In genomic region chr7:27356248-27356647, GRCm38 (mm10) we compare ENCODE assay signal across 8 mouse cellular contexts. TPM values are rescaled to one million over a fixed set of nuclear protein-coding genes. Genes with fewer than 3 reads are reported as not detected.
DNase-seq lines count a peak whose midpoint lies in the region; ATAC-seq and TF ChIP-seq lines count a peak whose summit lies in the region.

No protein-coding gene starts in this region.

- peak; percentile 63 to 77 for DNase-seq in adrenal gland, adult (ENCODE audit: inconsistent age in 2 of 2, low spot score in 1 of 2)
- DNase-seq in adrenal gland, postnatal 4 days (ENCODE audit: low spot score in 2 of 2) = no peak
- DNase-seq in G1E (ENCODE audit: low spot score) = no peak
- DNase-seq in forebrain, embryonic 11.5 days (ENCODE audit: low spot score) = no peak
- DNase-seq in liver, adult 2 months (ENCODE audit: extremely low read depth, low read depth, low spot score) = no peak
- no peak for DNase-seq in frontal cortex, adult 2 months (ENCODE audit: extremely low spot score in 1 of 2, low spot score in 1 of 2)

- peak overlapping the region; percentile 9; the same call in 1 of the 2 replicates for H3K9ac ChIP-seq in forebrain, embryonic 11.5 days (ENCODE audit: low read length)
- H3K9ac ChIP-seq in hindbrain, embryonic 16.5 days (ENCODE audit: low read depth, low read length) = no peak overlapping the region; the same call in 1 of the 2 replicates
- H3K9ac ChIP-seq in liver, adult 2 months (ENCODE audit: low read depth, low read length) = peak overlapping the region; percentile 42
- H3K9ac ChIP-seq in neural tube, embryonic 12.5 days = no peak overlapping the region

- peaks cover 26% of the 10 kb centered on the region for H3K36me3 ChIP-seq in G1E (replicated peaks)
- no peaks in the 10 kb centered on the region; the same call in 1 of the 2 replicates for H3K36me3 ChIP-seq in forebrain, embryonic 11.5 days (ENCODE audit: control insufficient read depth, insufficient read depth, low read length)
- 0 out of 2 replicates have a peak, but pooled peaks cover 6% of the 10 kb centered on the region for H3K36me3 ChIP-seq in hindbrain, embryonic 16.5 days (ENCODE audit: control insufficient read depth, insufficient read depth, low read length)
- no peaks in the 10 kb centered on the region for H3K36me3 ChIP-seq in liver, adult 2 months (ENCODE audit: control insufficient read depth, insufficient read depth, low read length)
- peaks cover 23% of the 10 kb centered on the region for H3K36me3 ChIP-seq in neural tube, embryonic 12.5 days

- TF ChIP-seq POLR2A in liver, adult 2 months (IDR thresholded peaks at IDR 0.05; ENCODE audit: extremely low read depth, insufficient read depth, low read length) = no peak

- no peaks in the 10 kb centered on the region for H3K79me2 ChIP-seq in liver, adult 2 months (ENCODE audit: control insufficient read depth, insufficient read depth, low read length)

- H3K27me3 ChIP-seq in G1E (ENCODE audit: insufficient read depth, low read length) = no peaks in the 10 kb centered on the region
- peaks cover 14% of the 10 kb centered on the region for H3K27me3 ChIP-seq in forebrain, embryonic 11.5 days (ENCODE audit: control insufficient read depth, insufficient read depth, low read length)
- peaks cover 24% of the 10 kb centered on the region for H3K27me3 ChIP-seq in hindbrain, embryonic 16.5 days (replicated peaks; ENCODE audit: control insufficient read depth, insufficient read depth, low read length)
- H3K27me3 ChIP-seq in liver, adult 2 months (ENCODE audit: control insufficient read depth, insufficient read depth, low read length) = no peaks in the 10 kb centered on the region
- H3K27me3 ChIP-seq in neural tube, embryonic 12.5 days (replicated peaks) = peaks cover 20% of the 10 kb centered on the region

- ATAC-seq in G1E (ENCODE audit: extremely low read depth, insufficient number of reproducible peaks, low FRiP score, poor library complexity, severe bottlenecking) = no peak
- ATAC-seq in forebrain, embryonic 11.5 days (replicated peaks; ENCODE audit: low FRiP score) = peak; percentile 44
- peak; percentile 43 for ATAC-seq in hindbrain, embryonic 16.5 days
- ATAC-seq in neural tube, embryonic 12.5 days (ENCODE audit: low FRiP score, low read depth) = peak; percentile 59

- no peaks in the 10 kb centered on the region for H3K9me3 ChIP-seq in G1E (replicated peaks)
- no peaks in the 10 kb centered on the region for H3K9me3 ChIP-seq in forebrain, embryonic 11.5 days (ENCODE audit: control insufficient read depth, low read length)
- H3K9me3 ChIP-seq in hindbrain, embryonic 16.5 days (ENCODE audit: control insufficient read depth, low read length) = no peaks in the 10 kb centered on the region
- H3K9me3 ChIP-seq in neural tube, embryonic 12.5 days = no peaks in the 10 kb centered on the region

- H3K4me3 ChIP-seq in G1E (ENCODE audit: low read depth, low read length) = peak overlapping the region; percentile 81; the same call in 1 of the 2 replicates
- peak overlapping the region; percentile 68 for H3K4me3 ChIP-seq in forebrain, embryonic 11.5 days (ENCODE audit: low read depth, low read length)
- peak overlapping the region; percentile 78 for H3K4me3 ChIP-seq in hindbrain, embryonic 16.5 days (ENCODE audit: low read length)
- peak overlapping the region; percentile 55 for H3K4me3 ChIP-seq in liver, adult 2 months (ENCODE audit: insufficient read depth, low read depth, low read length)
- peak overlapping the region; percentile 69 for H3K4me3 ChIP-seq in neural tube, embryonic 12.5 days

- H3K4me1 ChIP-seq in G1E (ENCODE audit: insufficient read depth, low read depth, low read length) = peaks cover 73% of the 10 kb centered on the region
- H3K4me1 ChIP-seq in forebrain, embryonic 11.5 days (replicated peaks; ENCODE audit: control insufficient read depth, insufficient read depth, low read length) = peaks cover 6% of the 10 kb centered on the region; the same call in 1 of the 2 replicates
- H3K4me1 ChIP-seq in hindbrain, embryonic 16.5 days (ENCODE audit: control insufficient read depth, insufficient read depth, low read depth, low read length) = peaks cover 8% of the 10 kb centered on the region
- H3K4me1 ChIP-seq in liver, adult 2 months (ENCODE audit: control insufficient read depth, insufficient read depth, low read length) = 0 out of 2 replicates have a peak, but pooled peaks cover 4% of the 10 kb centered on the region
- H3K4me1 ChIP-seq in neural tube, embryonic 12.5 days = peaks cover 18% of the 10 kb centered on the region

- 3% methylated on average over 16 of the region's 16 CpGs for WGBS in forebrain, embryonic 11.5 days
- WGBS in hindbrain, embryonic 16.5 days = 1% methylated on average over 16 of the region's 16 CpGs
- 3% methylated on average over 16 of the region's 16 CpGs for WGBS in liver, adult 2 months
- WGBS in neural tube, embryonic 12.5 days = 2% methylated on average over 16 of the region's 16 CpGs

- peak overlapping the region; percentile 68 for H3K4me2 ChIP-seq in forebrain, embryonic 11.5 days (ENCODE audit: low read depth, low read length, severe bottlenecking)
- H3K4me2 ChIP-seq in hindbrain, embryonic 16.5 days (ENCODE audit: low read length) = peak overlapping the region; percentile 85
- peak overlapping the region; percentile 77 for H3K4me2 ChIP-seq in neural tube, embryonic 12.5 days (replicated peaks)

- no peak overlapping the region for H3K27ac ChIP-seq in forebrain, embryonic 11.5 days (ENCODE audit: low read depth, low read length)
- H3K27ac ChIP-seq in hindbrain, embryonic 16.5 days (ENCODE audit: low read depth, low read length) = no peak overlapping the region
- H3K27ac ChIP-seq in liver, adult 2 months (replicated peaks; ENCODE audit: insufficient read depth, low read depth, low read length) = peak overlapping the region; percentile 62
- H3K27ac ChIP-seq in neural tube, embryonic 12.5 days = no peak overlapping the region

- no peak for TF ChIP-seq CTCF in G1E (IDR thresholded peaks at IDR 0.05; ENCODE audit: low read depth, low read length)
- TF ChIP-seq CTCF in liver, adult 2 months (IDR thresholded peaks at IDR 0.05; ENCODE audit: low read depth, low read length) = no peak

RNA-seq across cellular contexts. Expression of gene Shkbp1, which starts 0.4 kb away (rescaled TPM):
- total RNA-seq in adrenal gland, postnatal 4 days (2021) = 10 to 100 TPM; 22.9 to 31.7 TPM
- total RNA-seq in G1E (2014; fragmentation: Nextera tagmentation) (89.8 and 111 TPM in 2 replicates), G1E (2017) (27.4 and 29.5 TPM in 2 replicates)
- 218 and 220 TPM in 2 replicates for polyA plus RNA-seq in G1E (2012)
- 64.3 and 67.6 TPM in 2 replicates for polyA plus RNA-seq in forebrain, embryonic 11.5 days (2014; fragmentation: Nextera tagmentation; extraction: Ambion mirVana)
- polyA plus RNA-seq in hindbrain, embryonic 16.5 days (2015; fragmentation: Nextera tagmentation; extraction: Ambion mirVana) = 31.6 and 38.0 TPM in 2 replicates
- total RNA-seq in liver, adult 2 months (2014; rRNA removed) = 3.6 and 4.4 TPM in 2 replicates
- polyA plus RNA-seq in liver, adult 2 months (2012; rRNA removed) = 19.8 and 23.9 TPM in 2 replicates
- polyA plus RNA-seq in neural tube, embryonic 12.5 days (2016; fragmentation: Nextera tagmentation; extraction: Ambion mirVana) = 68.6 and 68.9 TPM in 2 replicates
- polyA plus RNA-seq in frontal cortex, adult 2 months (2012; rRNA removed) = 58.4 and 62.8 TPM in 2 replicates

RNA-seq across cellular contexts. Expression of gene Gm20479, which starts 1.0 kb away (rescaled TPM):
- 1 to 10 TPM in 1 of 2 experiments, not detected in 1; 2.5 TPM for total RNA-seq in adrenal gland, postnatal 4 days (2021)
- total RNA-seq in G1E (2014; fragmentation: Nextera tagmentation) (not detected in 2 replicates), G1E (2017) (1.3 TPM in 1 of 2 replicates, not detected in the other)
- polyA plus RNA-seq in G1E (2012) = 1.2 and 1.4 TPM in 2 replicates
- polyA plus RNA-seq in forebrain, embryonic 11.5 days (2014; fragmentation: Nextera tagmentation; extraction: Ambion mirVana) = not detected in 2 replicates
- polyA plus RNA-seq in hindbrain, embryonic 16.5 days (2015; fragmentation: Nextera tagmentation; extraction: Ambion mirVana) = not detected in 2 replicates
- total RNA-seq in liver, adult 2 months (2014; rRNA removed) = not detected in 2 replicates
- polyA plus RNA-seq in liver, adult 2 months (2012; rRNA removed) = not detected in 2 replicates
- 0.40 TPM in 1 of 2 replicates, not detected in the other for polyA plus RNA-seq in neural tube, embryonic 12.5 days (2016; fragmentation: Nextera tagmentation; extraction: Ambion mirVana)
- 0.25 TPM in 1 of 2 replicates, not detected in the other for polyA plus RNA-seq in frontal cortex, adult 2 months (2012; rRNA removed)

RNA-seq across cellular contexts. Expression of gene Ltbp4, which starts 18.8 kb away (rescaled TPM):
- 100 to 1,000 TPM in 1 of 2 experiments, 10 to 100 TPM in 1; 95.4 to 102 TPM for total RNA-seq in adrenal gland, postnatal 4 days (2021)
- 0.39 and 9.1 TPM in 2 replicates for total RNA-seq in G1E (2014; fragmentation: Nextera tagmentation)
- 0.06 and 0.16 TPM in 2 replicates for total RNA-seq in G1E (2017)
- 1.0 and 1.5 TPM in 2 replicates for polyA plus RNA-seq in G1E (2012)
- polyA plus RNA-seq in forebrain, embryonic 11.5 days (2014; fragmentation: Nextera tagmentation; extraction: Ambion mirVana) = 11.9 and 13.0 TPM in 2 replicates
- polyA plus RNA-seq in hindbrain, embryonic 16.5 days (2015; fragmentation: Nextera tagmentation; extraction: Ambion mirVana) = 14.1 and 17.2 TPM in 2 replicates
- 9.4 and 24.2 TPM in 2 replicates for total RNA-seq in liver, adult 2 months (2014; rRNA removed)
- polyA plus RNA-seq in liver, adult 2 months (2012; rRNA removed) = 29.2 and 32.5 TPM in 2 replicates
- 6.1 and 9.9 TPM in 2 replicates for polyA plus RNA-seq in neural tube, embryonic 12.5 days (2016; fragmentation: Nextera tagmentation; extraction: Ambion mirVana)
- polyA plus RNA-seq in frontal cortex, adult 2 months (2012; rRNA removed) = 68.8 and 69.8 TPM in 2 replicates

Comparison
In these comparisons a context has a peak if more than half of its experiments do, and no peak if none do; other contexts are left out.
1. DNase-seq: peak in adrenal gland, adult (2 of 2); none in adrenal gland, postnatal 4 days (0 of 2), G1E (single experiment), forebrain, embryonic 11.5 days (single experiment), liver, adult 2 months (single experiment) and frontal cortex, adult 2 months (0 of 2).
2. H3K9ac ChIP-seq: peak in forebrain, embryonic 11.5 days (single experiment) and liver, adult 2 months (single experiment); none in hindbrain, embryonic 16.5 days (single experiment) and neural tube, embryonic 12.5 days (single experiment).
3. Peak in every context shown above with its lines, with median percentiles within 50 percentile points of each other: H3K4me3 ChIP-seq and H3K4me2 ChIP-seq.